ENCODE assay signal across 19 mouse cellular contexts in the genomic region with DNA sequence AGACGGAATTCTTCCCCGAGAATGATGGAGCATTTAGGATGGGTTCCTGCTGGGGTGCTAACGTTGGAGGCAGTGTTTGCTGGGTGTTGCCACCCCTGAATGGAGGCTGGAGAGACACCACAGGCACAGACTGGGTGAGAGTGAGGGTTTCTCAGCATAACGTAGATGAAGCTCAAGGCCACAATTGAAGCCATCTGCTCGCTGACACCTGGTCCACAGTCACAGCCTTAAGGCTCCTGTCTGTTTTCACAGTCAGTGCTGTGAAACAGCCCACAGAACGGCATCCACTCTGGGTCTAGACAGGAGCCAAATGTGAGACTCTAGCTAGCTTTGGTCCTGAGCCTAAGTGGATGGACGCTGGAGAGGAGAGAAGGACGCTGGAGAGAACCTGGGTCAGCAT. TPM values are rescaled to one million over a fixed set of nuclear protein-coding genes. Genes with fewer than 3 reads are reported as not detected.
DNase-seq lines count a peak whose midpoint lies in the region; ATAC-seq lines count a peak whose summit lies in the region.
"Had no signal": no experiment of that assay in that cellular context is flagged by ENCODE, and none has a peak within 500 bp of the region (broad histone marks: within the 10 kb centered on the region; RNA-seq: fewer than 3 reads in every experiment).

No protein-coding gene starts in this region.

- peaks cover 4% of the 10 kb centered on the region; the same call in 1 of the 2 replicates for H3K4me1 ChIP-seq in midbrain, embryonic 11.5 days (ENCODE audit: control insufficient read depth, insufficient read depth, low read length)
- H3K4me1 ChIP-seq in midbrain, embryonic 14.5 days (ENCODE audit: control insufficient read depth, insufficient read depth, low read length), result no peaks in the 10 kb centered on the region
- H3K4me1 ChIP-seq in limb, embryonic 11.5 days (ENCODE audit: control insufficient read depth, insufficient read depth, low read length), result peaks cover 6% of the 10 kb centered on the region; the same call in 1 of the 2 replicates

- ATAC-seq in midbrain, embryonic 11.5 days (ENCODE audit: low FRiP score), result no peak
- ATAC-seq in midbrain, embryonic 14.5 days (ENCODE audit: low FRiP score, low TSS enrichment), result no peak
- no peak for ATAC-seq in limb, embryonic 11.5 days (ENCODE audit: insufficient number of reproducible peaks, low FRiP score, low TSS enrichment, low read depth)
- ATAC-seq: forebrain, embryonic 16.5 days; hindbrain, postnatal 0 days had no signal

- H3K27me3 ChIP-seq in midbrain, embryonic 11.5 days (ENCODE audit: control insufficient read depth, insufficient read depth, low read length), result peaks cover 44% of the 10 kb centered on the region
- peaks cover 39% of the 10 kb centered on the region for H3K27me3 ChIP-seq in midbrain, embryonic 14.5 days (ENCODE audit: control insufficient read depth, insufficient read depth, low read length)
- peaks cover 40% of the 10 kb centered on the region for H3K27me3 ChIP-seq in limb, embryonic 11.5 days (ENCODE audit: control insufficient read depth, insufficient read depth, low read length)

- no peak overlapping the region for H3K4me2 ChIP-seq in midbrain, embryonic 11.5 days
- no peak overlapping the region for H3K4me2 ChIP-seq in midbrain, embryonic 14.5 days (ENCODE audit: low read length)
- no peak overlapping the region for H3K4me2 ChIP-seq in limb, embryonic 11.5 days (ENCODE audit: low read depth, severe bottlenecking)
- H3K4me2 ChIP-seq: embryonic facial prominence, embryonic 12.5 days; forebrain, embryonic 12.5 days; hindbrain, embryonic 13.5 days had no signal

- no peak overlapping the region for H3K9ac ChIP-seq in midbrain, embryonic 11.5 days (ENCODE audit: low read length)
- no peak overlapping the region for H3K9ac ChIP-seq in midbrain, embryonic 14.5 days (replicated peaks; ENCODE audit: low read length)
- H3K9ac ChIP-seq in limb, embryonic 11.5 days (ENCODE audit: low read length), result no peak overlapping the region
- H3K9ac ChIP-seq: embryonic facial prominence, embryonic 12.5 days; forebrain, embryonic 12.5 days; hindbrain, embryonic 13.5 days had no signal

- H3K9me3 ChIP-seq in midbrain, embryonic 11.5 days (ENCODE audit: control insufficient read depth, low read length), result no peaks in the 10 kb centered on the region
- no peaks in the 10 kb centered on the region for H3K9me3 ChIP-seq in midbrain, embryonic 14.5 days (ENCODE audit: control insufficient read depth, low read length)
- no peaks in the 10 kb centered on the region for H3K9me3 ChIP-seq in limb, embryonic 11.5 days (ENCODE audit: control insufficient read depth, low read length)
- H3K9me3 ChIP-seq: embryonic facial prominence, embryonic 12.5 days; forebrain, embryonic 12.5 days; heart, embryonic 10.5 days; hindbrain, embryonic 13.5 days had no signal

- no peaks in the 10 kb centered on the region for H3K36me3 ChIP-seq in midbrain, embryonic 11.5 days (ENCODE audit: control insufficient read depth, insufficient read depth, low read length)
- no peaks in the 10 kb centered on the region for H3K36me3 ChIP-seq in midbrain, embryonic 14.5 days (ENCODE audit: control insufficient read depth, insufficient read depth, low read length)
- H3K36me3 ChIP-seq in limb, embryonic 11.5 days (ENCODE audit: control insufficient read depth, insufficient read depth, low read length), result no peaks in the 10 kb centered on the region
- H3K36me3 ChIP-seq: embryonic facial prominence, embryonic 12.5 days; forebrain, embryonic 12.5 days; heart, embryonic 10.5 days; hindbrain, embryonic 13.5 days had no signal

- H3K27ac ChIP-seq in midbrain, embryonic 11.5 days (ENCODE audit: low read depth, low read length), result no peak overlapping the region
- no peak overlapping the region for H3K27ac ChIP-seq in midbrain, embryonic 14.5 days (replicated peaks; ENCODE audit: low read depth, low read length)
- H3K27ac ChIP-seq in limb, embryonic 11.5 days (replicated peaks; ENCODE audit: low read depth, low read length), result no peak overlapping the region
- H3K27ac ChIP-seq: embryonic facial prominence, embryonic 12.5 days; forebrain, embryonic 12.5 days; heart, embryonic 10.5 days; hindbrain, embryonic 13.5 days; hindbrain, postnatal 0 days had no signal

- DNase-seq in cerebellum, postnatal 10 days, result peak; percentile 54 to 62
- DNase-seq in cerebellum, adult 9-11 months, result no peak
- peak; percentile 76 for DNase-seq in midbrain, embryonic 11.5 days (ENCODE audit: low spot score, missing footprints)
- DNase-seq in midbrain, embryonic 14.5 days, result no peak
- no peak for DNase-seq in limb, embryonic 11.5 days (ENCODE audit: low spot score)
- no peak for DNase-seq in T-cell, adult 2 months (ENCODE audit: low spot score)
- DNase-seq: adrenal gland, adult 8-10 months; adrenal gland, postnatal 36 days; gastrocnemius, postnatal 10 days; heart, adult 18-20 months; heart, postnatal 14 days; kidney, adult 11 months had no signal

- H3K4me3 ChIP-seq in midbrain, embryonic 11.5 days (ENCODE audit: low read depth, low read length), result no peak overlapping the region
- no peak overlapping the region for H3K4me3 ChIP-seq in midbrain, embryonic 14.5 days (replicated peaks; ENCODE audit: low read depth, low read length)
- 0 out of 2 replicates have a peak overlapping the region, but pooled peaks have one; percentile 1 for H3K4me3 ChIP-seq in limb, embryonic 11.5 days (ENCODE audit: low read depth, low read length)
- H3K4me3 ChIP-seq: embryonic facial prominence, embryonic 12.5 days; forebrain, embryonic 12.5 days; heart, embryonic 10.5 days; hindbrain, embryonic 13.5 days had no signal

- 63% methylated on average over 8 of the region's 8 CpGs for WGBS in midbrain, embryonic 11.5 days
- WGBS in midbrain, embryonic 14.5 days, result 54% methylated on average over 8 of the region's 8 CpGs
- 42% methylated on average over 8 of the region's 8 CpGs for WGBS in limb, embryonic 11.5 days

RNA-seq across cellular contexts. Expression of gene Bhlha9, which starts 1.9 kb away (rescaled TPM):
- 0.14 TPM in 1 of 2 replicates, not detected in the other for polyA plus RNA-seq in midbrain, embryonic 11.5 days (2014; fragmentation: Nextera tagmentation; extraction: Ambion mirVana)
- polyA plus RNA-seq in midbrain, embryonic 14.5 days (2014; fragmentation: Nextera tagmentation; extraction: Ambion mirVana), result 0.73 and 0.76 TPM in 2 replicates
- 13.8 and 16.2 TPM in 2 replicates for polyA plus RNA-seq in limb, embryonic 11.5 days (2014; fragmentation: Nextera tagmentation; extraction: Ambion mirVana)
- polyA plus RNA-seq: forebrain, embryonic 12.5 days; heart, embryonic 14.5 days had no signal

RNA-seq across cellular contexts. Expression of gene Trarg1, which starts 5.4 kb away (rescaled TPM):
- 0.04 TPM in 1 of 2 replicates, not detected in the other for polyA plus RNA-seq in midbrain, embryonic 11.5 days (2014; fragmentation: Nextera tagmentation; extraction: Ambion mirVana)
- polyA plus RNA-seq in midbrain, embryonic 14.5 days (2014; fragmentation: Nextera tagmentation; extraction: Ambion mirVana), result 0.11 and 0.26 TPM in 2 replicates
- 0.08 and 0.20 TPM in 2 replicates for polyA plus RNA-seq in limb, embryonic 11.5 days (2014; fragmentation: Nextera tagmentation; extraction: Ambion mirVana)
- polyA plus RNA-seq: forebrain, embryonic 12.5 days had no signal

RNA-seq across cellular contexts. Expression of gene Abr, which starts 52.1 kb away (rescaled TPM):
- polyA plus RNA-seq in midbrain, embryonic 11.5 days (2014; fragmentation: Nextera tagmentation; extraction: Ambion mirVana), result 41.4 and 41.9 TPM in 2 replicates
- polyA plus RNA-seq in midbrain, embryonic 14.5 days (2014; fragmentation: Nextera tagmentation; extraction: Ambion mirVana), result 102 and 136 TPM in 2 replicates
- 45.2 and 50.1 TPM in 2 replicates for polyA plus RNA-seq in limb, embryonic 11.5 days (2014; fragmentation: Nextera tagmentation; extraction: Ambion mirVana)

Comparison
In these comparisons a context has a peak if more than half of its experiments do, and no peak if none do; other contexts are left out.
1. DNase-seq: peak in cerebellum, postnatal 10 days (2 of 2) and midbrain, embryonic 11.5 days (single experiment); none in cerebellum, adult 9-11 months (single experiment), midbrain, embryonic 14.5 days (single experiment), limb, embryonic 11.5 days (single experiment) and T-cell, adult 2 months (single experiment).